Mouse (Mus musculus) c-Kit-positive CD71-positive TER-119-negative erythroid progenitor cells, embryonic 14.5 days (primary cell): ENCODE data around the gene Ttc26.
"Not testable (repeated sequence)": the region's sequence is repeated elsewhere in the genome, so short reads cannot be mapped to it uniquely, and the experiment has no call there.

Experiments
- DNase-seq: peaks from one replicate; pipeline ENCODE4 v3.0.0-alpha.2; 2013; ENCODE audit warnings: low read depth

The Ttc26 gene

GRCm38 (mm10) chr6:38456425-38456824 is 75.2 kb downstream of the Ttc26 start:
- not testable (repeated sequence) for DNase-seq

GRCm38 (mm10) chr6:38458075-38458474 is 76.8 kb downstream of the Ttc26 start:
- DNase-seq, result no peak

- no peak for DNase-seq
These were observed 88.3 kb downstream of the Ttc26 start for GRCm38 (mm10) chr6:38469591-38469990.
